ENCODE assay signal across 21 mouse cellular contexts in genomic region chr16:97474671-97475070, GRCm38 (mm10). TPM values are rescaled to one million over a fixed set of nuclear protein-coding genes. Genes with fewer than 3 reads are reported as not detected.
"Had no signal": no experiment of that assay in that cellular context is flagged by ENCODE, and none has a peak within 500 bp of the region (broad histone marks: within the 10 kb centered on the region; RNA-seq: fewer than 3 reads in every experiment).

No protein-coding gene starts in this region.

- H3K4me3 ChIP-seq: lung, embryonic 15.5 days; midbrain, embryonic 13.5 days; midbrain, embryonic 15.5 days; neural tube, embryonic 12.5 days had no signal

- DNase-seq: liver, postnatal 0 days; lung, adult 2 months; lung, postnatal 14 days; lung, postnatal 36 days; right cerebral cortex, postnatal 14 days; spleen, adult 18-20 months; thymus, adult 18-20 months; thymus, postnatal 14 days; thymus, postnatal 36 days had no signal

- H3K27ac ChIP-seq: lung, embryonic 15.5 days; macrophage; midbrain, embryonic 13.5 days; midbrain, embryonic 15.5 days; neural tube, embryonic 12.5 days had no signal

- H3K36me3 ChIP-seq: lung, embryonic 15.5 days; midbrain, embryonic 13.5 days; midbrain, embryonic 15.5 days; neural tube, embryonic 12.5 days had no signal

- H3K4me1 ChIP-seq: lung, embryonic 15.5 days; midbrain, embryonic 13.5 days; midbrain, embryonic 15.5 days; neural tube, embryonic 12.5 days had no signal

- H3K27me3 ChIP-seq: lung, embryonic 15.5 days; megakaryocyte, embryonic 14.5 days; midbrain, embryonic 13.5 days; midbrain, embryonic 15.5 days; neural tube, embryonic 12.5 days had no signal

RNA-seq across cellular contexts. Expression of gene Mx1, which starts 12.0 kb away (rescaled TPM):
- polyA plus RNA-seq: neural tube, embryonic 14.5 days had no signal

RNA-seq across cellular contexts. Expression of gene Fam3b, which starts 39.9 kb away (rescaled TPM):
- total RNA-seq: midbrain, postnatal 0 days; monocyte, adult 5-6 weeks; neutrophil, adult 5-6 weeks had no signal
- polyA plus RNA-seq: liver, postnatal 0 days; lung, embryonic 15.5 days; macrophage; midbrain, embryonic 11.5 days; midbrain, embryonic 13.5 days; midbrain, embryonic 15.5 days; midbrain, postnatal 0 days; neural tube, embryonic 12.5 days; neural tube, embryonic 14.5 days; stomach, embryonic 14.5 days had no signal
